Mouse (Mus musculus) liver, embryonic 14.5 days (tissue): ENCODE measurements at regions not wholly inside any gene's neighbourhood (a gene's known extent, or its start where the extent isn't known, plus 50 kb on each side); places are given as distances from the start of the nearest gene placed in this dataset.

Experiments
- CTCF ChIP-seq: IDR thresholded peaks from 2 replicates; pipeline ENCODE4 v1.5.1; 2016; ENCODE audit warnings: antibody characterized with exemption, low read depth, control low read depth
- EP300 ChIP-seq: IDR thresholded peaks from 2 replicates; pipeline ENCODE4 v1.6.1; 2016; ENCODE audit warnings: antibody characterized with exemption, low read depth

GRCm38 (mm10) chr6:102833151-102833550 lies 260.2 kb upstream of the Cntn3 start:
- TF ChIP-seq CTCF (no peak), EP300 (no peak)
